18 mouse cellular contexts compared by ENCODE assay signal in the genomic region with DNA sequence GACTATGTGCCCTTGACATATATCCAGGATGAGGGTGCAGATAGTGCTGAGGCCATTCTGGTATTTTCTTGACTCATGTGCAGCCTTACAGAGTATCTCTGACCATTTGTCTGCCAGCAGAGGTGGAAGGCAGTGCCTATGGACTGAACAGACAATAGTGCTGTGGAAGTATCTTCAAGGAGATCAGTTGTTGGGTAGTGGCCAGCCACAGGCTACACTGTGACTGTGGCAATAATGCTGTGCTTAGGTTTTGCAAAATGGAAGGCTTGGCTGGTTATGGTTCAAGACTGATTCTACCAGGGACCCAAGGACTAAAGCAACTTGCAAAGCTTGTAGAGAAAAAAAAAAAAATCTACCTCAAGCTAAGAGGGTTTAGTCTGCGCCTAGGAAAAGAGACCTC.
DNase-seq lines count a peak whose midpoint lies in the region; ATAC-seq and TF ChIP-seq lines count a peak whose summit lies in the region.
"Had no signal": no experiment of that assay in that cellular context is flagged by ENCODE, and none has a peak within 500 bp of the region (broad histone marks: within the 10 kb centered on the region; RNA-seq: fewer than 3 reads in every experiment).

No protein-coding gene starts in this region.

- H3K36me3 ChIP-seq in hindbrain, embryonic 13.5 days, result no peaks in the 10 kb centered on the region
- 0 out of 2 replicates have a peak, but pooled peaks cover under 1% of the 10 kb centered on the region for H3K36me3 ChIP-seq in midbrain, embryonic 13.5 days
- H3K36me3 ChIP-seq in neural tube, embryonic 15.5 days, result no peaks in the 10 kb centered on the region
- H3K36me3 ChIP-seq: embryonic facial prominence, embryonic 15.5 days; limb, embryonic 10.5 days; liver, embryonic 12.5 days had no signal

- DNase-seq in left cerebral cortex, adult 2 months (ENCODE audit: extremely low spot score in 1 of 2, low spot score in 2 of 2), result no peak
- no peak for DNase-seq in left cerebral cortex, postnatal 36 days (ENCODE audit: low spot score in 2 of 2)
- no peak for DNase-seq in thymus, postnatal 0 days (ENCODE audit: low spot score)
- no peak for DNase-seq in layer of hippocampus, postnatal 14 days (ENCODE audit: low spot score in 2 of 2)
- DNase-seq: gastrocnemius, postnatal 10 days; heart, adult 2 months; kidney, adult 2 months; kidney, postnatal 25 days; lung, embryonic 14.5 days; thymus, postnatal 14 days had no signal

- peak overlapping the region; percentile 76 for H3K4me2 ChIP-seq in hindbrain, embryonic 13.5 days
- H3K4me2 ChIP-seq in midbrain, embryonic 13.5 days (replicated peaks), result peak overlapping the region; percentile 73
- H3K4me2 ChIP-seq in neural tube, embryonic 15.5 days, result peak overlapping the region; percentile 69
- H3K4me2 ChIP-seq: embryonic facial prominence, embryonic 15.5 days; liver, embryonic 12.5 days; lung, embryonic 14.5 days had no signal

- peaks cover 15% of the 10 kb centered on the region for H3K27me3 ChIP-seq in hindbrain, embryonic 13.5 days
- H3K27me3 ChIP-seq in midbrain, embryonic 13.5 days, result peaks cover 21% of the 10 kb centered on the region
- H3K27me3 ChIP-seq in neural tube, embryonic 15.5 days (replicated peaks), result no peaks in the 10 kb centered on the region; the same call in 1 of the 2 replicates

- peaks cover 75% of the 10 kb centered on the region for H3K4me1 ChIP-seq in hindbrain, embryonic 13.5 days (replicated peaks)
- peaks cover 61% of the 10 kb centered on the region for H3K4me1 ChIP-seq in midbrain, embryonic 13.5 days (replicated peaks)
- peaks cover 54% of the 10 kb centered on the region for H3K4me1 ChIP-seq in neural tube, embryonic 15.5 days
- H3K4me1 ChIP-seq: liver, embryonic 12.5 days had no signal

- no peak for ATAC-seq in hindbrain, embryonic 13.5 days (ENCODE audit: low FRiP score)
- no peak for ATAC-seq in midbrain, embryonic 13.5 days
- no peak for ATAC-seq in neural tube, embryonic 15.5 days (ENCODE audit: low FRiP score)
- ATAC-seq: liver, embryonic 12.5 days had no signal

- intact Hi-C loops in left cerebral cortex, adult 2 months (cut with DNase I), result no loop called here
- intact Hi-C loops in left cerebral cortex, postnatal 36 days (cut with DNase I), result no loop called here

- peak overlapping the region; percentile 74 for H3K4me3 ChIP-seq in left cerebral cortex, adult 2 months
- peak overlapping the region; percentile 78 for H3K4me3 ChIP-seq in hindbrain, embryonic 13.5 days
- H3K4me3 ChIP-seq in midbrain, embryonic 13.5 days (replicated peaks), result peak overlapping the region; percentile 82
- H3K4me3 ChIP-seq in neural tube, embryonic 15.5 days (replicated peaks), result peak overlapping the region; percentile 57
- H3K4me3 ChIP-seq: embryonic facial prominence, embryonic 15.5 days; heart, adult 2 months; limb, embryonic 10.5 days; liver, embryonic 12.5 days had no signal

- peak overlapping the region; percentile 94 for H3K27ac ChIP-seq in left cerebral cortex, adult 2 months
- H3K27ac ChIP-seq in hindbrain, embryonic 13.5 days, result peak overlapping the region; percentile 94
- H3K27ac ChIP-seq in midbrain, embryonic 13.5 days, result peak overlapping the region; percentile 90
- peak overlapping the region; percentile 90 for H3K27ac ChIP-seq in neural tube, embryonic 15.5 days (replicated peaks)
- H3K27ac ChIP-seq: embryonic facial prominence, embryonic 15.5 days; heart, adult 2 months; limb, embryonic 10.5 days; liver, embryonic 12.5 days; macrophage; stomach, postnatal 0 days had no signal

- H3K9me3 ChIP-seq in hindbrain, embryonic 13.5 days, result no peaks in the 10 kb centered on the region
- no peaks in the 10 kb centered on the region for H3K9me3 ChIP-seq in midbrain, embryonic 13.5 days
- H3K9me3 ChIP-seq in neural tube, embryonic 15.5 days (replicated peaks), result no peaks in the 10 kb centered on the region
- H3K9me3 ChIP-seq: embryonic facial prominence, embryonic 15.5 days; limb, embryonic 10.5 days; liver, embryonic 12.5 days had no signal

- 71% methylated on average over 1 of the region's 1 CpGs for WGBS in hindbrain, embryonic 13.5 days
- 70% methylated on average over 1 of the region's 1 CpGs for WGBS in midbrain, embryonic 13.5 days
- WGBS in neural tube, embryonic 15.5 days, result 72% methylated on average over 1 of the region's 1 CpGs

- H3K9ac ChIP-seq in hindbrain, embryonic 13.5 days, result peak overlapping the region; percentile 94
- peak overlapping the region; percentile 57 for H3K9ac ChIP-seq in midbrain, embryonic 13.5 days (replicated peaks)
- H3K9ac ChIP-seq in neural tube, embryonic 15.5 days (replicated peaks), result 0 out of 2 replicates have a peak overlapping the region, but pooled peaks have one; percentile 33
- H3K9ac ChIP-seq: embryonic facial prominence, embryonic 15.5 days; liver, embryonic 12.5 days; lung, embryonic 14.5 days had no signal

- TF ChIP-seq CTCF in left cerebral cortex, adult 2 months (IDR thresholded peaks at IDR 0.05), result no peak

Comparison
In these comparisons a context has a peak if more than half of its experiments do, and no peak if none do; other contexts are left out.
1. H3K9ac ChIP-seq: peak in every context shown above with its lines; median percentile 94 in hindbrain, embryonic 13.5 days; 57 in midbrain, embryonic 13.5 days; 33 in neural tube, embryonic 15.5 days.